ENCODE assay signal across 12 mouse cellular contexts in the genomic region with DNA sequence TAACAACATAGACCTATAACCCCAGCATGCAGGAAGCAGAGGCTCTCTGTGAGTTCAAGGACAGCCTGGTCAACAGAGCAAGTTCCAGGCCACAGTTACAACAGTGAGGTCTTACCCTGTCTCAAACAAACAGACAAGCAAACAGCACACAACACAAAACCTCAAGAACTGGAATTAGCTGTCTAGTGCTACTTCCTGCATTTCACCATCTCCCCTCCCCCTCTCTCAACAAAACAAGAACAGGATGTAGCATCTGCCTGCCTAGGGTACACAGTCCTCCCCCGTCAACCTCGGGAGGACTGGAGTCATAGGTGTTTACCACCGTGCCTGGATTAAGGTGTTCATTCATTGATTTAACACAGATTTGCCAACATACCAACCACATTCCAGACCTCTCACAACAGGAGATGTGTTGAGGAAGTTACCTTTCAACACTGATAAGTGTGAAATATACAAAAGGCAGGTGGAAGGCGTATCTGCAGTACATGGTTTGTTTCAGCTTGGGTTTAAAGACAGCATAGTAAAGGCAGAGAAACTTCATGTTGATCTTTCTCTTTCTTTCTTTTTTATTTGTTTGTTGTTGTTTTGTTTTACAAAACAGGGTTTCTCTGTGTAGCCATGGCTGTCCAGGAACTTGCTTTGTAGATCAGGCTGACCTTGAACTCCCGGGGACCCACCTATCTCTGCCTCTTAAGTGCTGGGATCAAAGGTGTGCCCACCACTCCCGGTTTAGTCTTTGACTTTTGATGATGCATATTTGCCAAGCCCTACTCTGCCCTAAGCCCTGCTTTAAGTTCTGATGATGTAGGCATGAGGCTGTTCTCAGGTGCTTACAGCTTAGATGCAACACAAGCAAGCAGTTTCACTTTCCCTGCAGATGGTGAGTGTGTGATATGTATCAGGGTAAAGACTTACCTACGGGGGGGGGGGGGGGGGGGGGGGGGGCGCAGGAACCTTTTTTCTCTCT. TPM values are rescaled to one million over a fixed set of nuclear protein-coding genes. Genes with fewer than 3 reads are reported as not detected.
A peak's percentile ranks its signal among the peaks of the same experiment; 100 is the strongest.
DNase-seq lines count a peak whose midpoint lies in the region; ATAC-seq and TF ChIP-seq lines count a peak whose summit lies in the region.
"Had no signal": no experiment of that assay in that cellular context is flagged by ENCODE, and none has a peak within 500 bp of the region (broad histone marks: within the 10 kb centered on the region; RNA-seq: fewer than 3 reads in every experiment).

No protein-coding gene starts in this region.

- H3K27ac ChIP-seq in lung, postnatal 0 days (ENCODE audit: low read length) = no peak overlapping the region
- H3K27ac ChIP-seq: forebrain, embryonic 15.5 days; limb, embryonic 12.5 days had no signal

- no peak for TF ChIP-seq EP300 in lung, postnatal 0 days (IDR thresholded peaks at IDR 0.05)

- DNase-seq in lung, postnatal 0 days (ENCODE audit: low spot score) = peak; percentile 44
- no peak for DNase-seq in lung, adult 18-20 months
- peak; percentile 25 for DNase-seq in brain, adult 2 months (ENCODE audit: low read depth, low spot score)
- peak; percentile 47 to 66 for DNase-seq in thymus, postnatal 36 days
- DNase-seq in testis, postnatal 10 days (ENCODE audit: low spot score) = no peak
- DNase-seq in cerebellum, postnatal 25 days = no peak
- no peak for DNase-seq in layer of hippocampus, postnatal 14 days (ENCODE audit: low spot score in 2 of 2)
- DNase-seq: cerebellum, postnatal 36 days had no signal

- H3K9ac ChIP-seq in lung, postnatal 0 days (replicated peaks; ENCODE audit: low read depth) = no peak overlapping the region
- H3K9ac ChIP-seq: forebrain, embryonic 15.5 days; limb, embryonic 12.5 days had no signal

- H3K4me1 ChIP-seq in lung, postnatal 0 days (ENCODE audit: insufficient read depth, low read depth, low read length) = no peaks in the 10 kb centered on the region
- H3K4me1 ChIP-seq: forebrain, embryonic 15.5 days had no signal

- no peak for TF ChIP-seq CTCF in lung, postnatal 0 days (IDR thresholded peaks at IDR 0.05)

- WGBS in lung, postnatal 0 days = 53% methylated on average over 8 of the region's 8 CpGs

- no peaks in the 10 kb centered on the region for H3K9me3 ChIP-seq in lung, postnatal 0 days (ENCODE audit: low read length)
- H3K9me3 ChIP-seq: forebrain, embryonic 15.5 days; limb, embryonic 12.5 days had no signal

- peak; percentile 63 for ATAC-seq in lung, postnatal 0 days
- ATAC-seq in megakaryocyte progenitor cell, adult 5-6 weeks (replicated peaks; ENCODE audit: poor library complexity) = peak; percentile 68
- ATAC-seq: forebrain, embryonic 15.5 days had no signal

- no peaks in the 10 kb centered on the region for H3K36me3 ChIP-seq in lung, postnatal 0 days (ENCODE audit: insufficient read depth, low read length)
- H3K36me3 ChIP-seq: forebrain, embryonic 15.5 days; limb, embryonic 12.5 days had no signal

- no peak overlapping the region for H3K4me2 ChIP-seq in lung, postnatal 0 days (replicated peaks; ENCODE audit: low read depth, low read length)
- H3K4me2 ChIP-seq: forebrain, embryonic 15.5 days; limb, embryonic 12.5 days had no signal

- no peaks in the 10 kb centered on the region for H3K27me3 ChIP-seq in lung, postnatal 0 days (replicated peaks; ENCODE audit: insufficient read depth, low read length)
- H3K27me3 ChIP-seq: forebrain, embryonic 15.5 days; limb, embryonic 12.5 days had no signal

- H3K4me3 ChIP-seq in lung, postnatal 0 days (ENCODE audit: low read depth, low read length) = no peak overlapping the region
- H3K4me3 ChIP-seq: forebrain, embryonic 15.5 days; limb, embryonic 12.5 days; myocyte had no signal

RNA-seq across cellular contexts. Expression of a gene that starts 9.0 kb away (rescaled TPM):
- polyA plus RNA-seq in lung, postnatal 0 days (2015; fragmentation: Nextera tagmentation; extraction: Ambion mirVana) = 25.3 and 31.9 TPM in 2 replicates
- 14.5 and 19.2 TPM in 2 replicates for total RNA-seq in megakaryocyte progenitor cell, adult 5-6 weeks (2015)
- total RNA-seq in megakaryocyte progenitor cell, adult 5-6 weeks (2017) = 6.4 and 11.8 TPM in 2 replicates
- 10 to 100 TPM; 29.7 to 33.4 TPM for total RNA-seq in layer of hippocampus, postnatal 14 days (2021)

RNA-seq across cellular contexts. Expression of a gene that starts 18.0 kb away (rescaled TPM):
- 4.7 and 5.2 TPM in 2 replicates for polyA plus RNA-seq in lung, postnatal 0 days (2015; fragmentation: Nextera tagmentation; extraction: Ambion mirVana)
- 14.7 and 18.4 TPM in 2 replicates for total RNA-seq in megakaryocyte progenitor cell, adult 5-6 weeks (2015)
- total RNA-seq in megakaryocyte progenitor cell, adult 5-6 weeks (2017) = 19.2 and 21.5 TPM in 2 replicates
- 100 to 1,000 TPM; 119 to 124 TPM for total RNA-seq in layer of hippocampus, postnatal 14 days (2021)

Comparison
In these comparisons a context has a peak if more than half of its experiments do, and no peak if none do; other contexts are left out.
1. DNase-seq: peak in lung, postnatal 0 days (single experiment), brain, adult 2 months (single experiment) and thymus, postnatal 36 days (2 of 2); none in lung, adult 18-20 months (0 of 2), testis, postnatal 10 days (single experiment), cerebellum, postnatal 25 days (0 of 2) and layer of hippocampus, postnatal 14 days (0 of 2).
2. RNA of a gene that starts 18.0 kb away (total RNA-seq): 119 to 124 TPM in layer of hippocampus, postnatal 14 days; 14.7 to 21.5 TPM in megakaryocyte progenitor cell, adult 5-6 weeks; every median in the first group is over 4 times any median in the second.